Mouse (Mus musculus) right cerebral cortex, postnatal 36 days (tissue): Measurements from ENCODE around the gene Lzts2.

Experiments used
- DNase-seq, 2 experiments: peaks; one replicate each; pipeline ENCODE4 v3.0.0; 2022; ENCODE audit warnings: low spot score in 2 of 2, mixed read lengths in 1 of 2

Gene Lzts2

DNA sequence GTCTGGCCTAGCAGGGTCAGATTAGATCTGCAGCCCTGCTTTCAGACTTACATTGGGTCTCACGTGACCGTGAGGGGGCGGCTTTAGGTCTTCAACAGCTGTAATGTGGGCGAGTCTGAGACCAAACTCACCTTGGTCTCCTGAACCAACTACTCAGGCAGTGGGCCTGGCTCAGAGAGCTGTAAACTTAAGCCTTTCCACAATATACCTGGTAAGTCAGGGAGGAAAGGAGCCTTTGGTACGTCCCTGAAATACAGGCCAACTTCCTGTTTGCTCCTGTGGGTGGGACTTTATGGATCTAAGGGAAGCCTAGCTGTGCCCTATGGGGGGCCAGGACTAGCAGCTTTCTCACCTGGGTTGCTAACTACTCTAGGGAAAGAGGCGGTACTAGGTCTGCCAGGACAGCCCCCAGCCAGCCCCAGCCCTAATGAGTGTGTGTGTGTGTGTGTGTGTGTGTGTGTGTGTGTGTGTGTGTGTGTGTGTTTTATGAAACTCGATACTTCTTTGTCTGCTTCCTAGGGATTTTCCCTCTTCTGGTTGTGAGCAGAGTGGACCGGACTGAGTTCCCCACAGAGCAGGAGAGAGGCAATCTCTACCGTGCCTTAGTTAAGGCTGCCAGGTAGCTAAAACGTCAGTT lies at the start of gene Lzts2:
TSS of gene Lzts2 (plus strand) at position 80 of the 637 bp plus-strand sequence.
- no peak for DNase-seq

DNA sequence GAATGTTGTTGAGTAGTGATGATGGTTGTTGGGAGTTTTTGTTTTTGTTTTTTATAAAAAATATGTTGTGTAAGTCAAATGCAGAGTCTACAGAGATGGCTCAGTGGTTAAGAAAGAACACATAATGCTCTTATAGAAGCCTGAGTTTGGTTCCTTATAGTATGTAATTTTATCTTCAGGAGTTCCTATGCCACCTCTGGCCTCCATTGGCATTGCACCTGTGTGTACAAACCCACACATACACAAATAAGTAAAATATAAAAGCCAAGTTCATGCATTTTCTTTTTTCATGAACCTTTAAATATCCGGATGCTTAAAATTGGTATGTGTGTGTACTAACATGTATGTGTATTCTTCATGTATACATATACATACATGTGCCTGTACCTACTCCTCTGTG lies 48.2 kb upstream of the Lzts2 start:
- DNase-seq = no peak

DNA sequence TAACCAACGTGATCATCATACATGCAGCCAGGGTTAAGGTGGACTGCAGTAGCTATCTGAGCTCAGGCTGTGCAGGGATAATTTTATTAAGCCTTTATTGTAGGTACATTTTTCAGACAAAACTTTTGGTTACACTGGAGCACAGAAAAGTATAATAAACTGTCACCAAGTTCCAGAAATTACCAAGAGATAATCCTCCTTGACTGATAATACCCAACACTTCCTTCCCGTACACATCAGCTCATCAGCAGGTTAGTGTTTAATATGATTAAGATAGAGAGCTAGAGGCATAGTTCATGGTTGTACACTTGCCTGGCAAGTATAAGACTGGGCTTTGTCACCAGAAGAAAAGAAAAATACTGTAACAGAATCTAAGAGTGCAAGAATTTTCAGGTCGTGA lies 45.9 kb upstream of the Lzts2 start:
- DNase-seq = no peak

DNA sequence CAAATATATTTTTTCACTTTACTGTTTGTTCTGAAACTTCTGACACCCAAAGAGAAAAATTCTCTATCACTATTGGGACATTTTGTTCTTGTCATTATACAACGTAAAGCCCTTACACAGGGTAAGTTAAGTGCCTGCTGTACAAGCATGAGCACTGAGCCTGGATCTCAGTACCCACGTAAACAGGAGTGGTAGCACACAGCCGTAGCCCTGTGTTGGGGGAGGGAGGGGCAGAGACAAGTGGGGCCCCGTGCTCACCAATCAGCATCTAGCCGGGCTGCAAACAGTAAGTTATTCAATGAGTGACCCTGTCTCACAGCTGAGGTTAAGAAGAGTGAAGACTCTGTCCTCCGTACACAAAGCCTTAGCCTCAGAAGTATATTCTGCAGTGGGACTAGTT lies 37.6 kb upstream of the Lzts2 start:
- no peak for DNase-seq

DNA sequence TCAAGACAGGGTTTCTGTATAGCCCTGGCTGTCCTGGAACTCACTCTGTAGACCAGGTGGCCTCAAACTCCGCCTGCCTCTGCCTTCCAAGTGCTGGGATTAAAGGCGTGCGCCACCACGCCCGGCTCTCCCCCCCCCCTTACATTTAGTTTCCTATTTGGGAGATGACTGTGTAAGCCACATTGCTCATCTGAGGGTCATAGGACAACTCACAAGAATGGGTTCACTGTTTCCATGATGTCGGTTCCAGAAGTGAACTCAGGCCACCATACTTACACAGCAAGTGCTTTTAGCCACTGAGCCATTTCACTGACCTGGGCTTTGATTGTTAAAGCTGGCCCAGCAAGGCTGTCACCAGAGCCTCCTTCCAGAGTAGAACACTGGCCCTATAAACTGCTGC lies 37.1 kb upstream of the Lzts2 start:
- DNase-seq = no peak

DNA sequence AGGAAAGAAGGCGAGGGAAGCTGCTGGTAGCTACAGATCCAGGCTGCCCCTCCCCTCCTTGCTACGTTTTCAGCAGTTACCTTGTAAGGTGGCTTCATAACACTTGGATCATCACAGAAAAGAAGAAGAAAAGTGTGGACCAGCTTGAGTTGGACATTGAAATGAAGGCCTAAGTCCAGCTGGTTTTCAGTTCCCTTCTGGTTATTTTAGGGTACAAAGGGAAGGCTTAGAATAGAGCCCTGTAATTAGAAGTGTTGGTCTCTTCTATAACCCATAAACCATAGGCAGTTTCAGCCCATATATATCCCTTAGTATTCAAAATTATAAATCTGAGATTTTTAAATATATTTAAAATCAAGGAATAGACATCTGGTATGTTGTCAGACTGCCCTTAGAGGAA lies 33.4 kb upstream of the Lzts2 start:
- no peak for DNase-seq

DNA sequence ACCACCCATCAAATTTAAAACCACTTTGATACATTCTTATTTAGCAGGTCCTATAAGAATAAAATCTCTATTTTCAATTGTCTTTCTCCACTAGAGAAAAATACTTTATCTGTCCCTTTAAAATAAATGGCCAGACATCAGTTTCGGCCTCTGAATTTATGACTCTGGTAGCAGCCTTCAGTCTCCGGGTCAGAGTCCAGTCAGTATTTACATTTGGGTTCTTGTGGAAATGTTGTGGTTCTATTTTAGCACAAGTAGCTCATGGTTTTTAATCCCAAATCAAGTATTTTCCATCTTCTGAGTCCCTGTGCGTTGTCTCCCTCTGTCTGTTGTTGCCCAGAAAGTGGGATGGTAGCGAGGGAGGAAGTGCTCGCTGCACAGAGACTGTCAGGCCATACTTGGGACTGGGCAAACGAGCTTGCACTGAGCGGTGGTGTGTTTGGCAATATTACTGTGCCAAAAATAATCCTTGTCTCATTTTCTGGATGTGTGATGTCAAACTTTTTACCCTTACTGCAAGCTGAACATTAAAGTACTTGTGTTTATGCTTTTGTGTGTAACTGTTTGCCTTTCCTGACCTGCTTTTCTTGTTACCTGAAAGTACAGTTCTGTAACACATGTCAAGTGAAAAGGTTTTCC lies 31.6 kb upstream of the Lzts2 start:
- DNase-seq = no peak

DNA sequence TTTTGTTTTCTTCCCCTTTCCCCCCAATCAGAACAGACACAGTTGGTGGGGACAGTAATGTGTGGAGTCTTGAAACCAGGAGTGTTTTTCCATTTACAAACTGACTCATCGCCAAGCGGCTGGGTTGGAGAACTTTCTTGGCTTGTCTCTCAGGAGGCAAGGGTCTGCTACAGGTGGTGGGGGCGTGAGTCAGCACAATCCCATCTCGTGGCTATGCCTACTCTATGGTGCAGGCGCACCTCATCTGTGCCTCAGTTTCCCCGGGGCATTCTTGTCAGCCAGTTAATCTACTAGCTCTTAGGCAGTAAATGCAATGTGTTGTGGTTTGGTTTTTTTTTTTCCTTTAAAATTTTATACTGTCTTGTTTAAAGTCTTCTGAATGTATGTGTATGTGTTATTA lies 30.8 kb upstream of the Lzts2 start:
- no peak for DNase-seq

DNA sequence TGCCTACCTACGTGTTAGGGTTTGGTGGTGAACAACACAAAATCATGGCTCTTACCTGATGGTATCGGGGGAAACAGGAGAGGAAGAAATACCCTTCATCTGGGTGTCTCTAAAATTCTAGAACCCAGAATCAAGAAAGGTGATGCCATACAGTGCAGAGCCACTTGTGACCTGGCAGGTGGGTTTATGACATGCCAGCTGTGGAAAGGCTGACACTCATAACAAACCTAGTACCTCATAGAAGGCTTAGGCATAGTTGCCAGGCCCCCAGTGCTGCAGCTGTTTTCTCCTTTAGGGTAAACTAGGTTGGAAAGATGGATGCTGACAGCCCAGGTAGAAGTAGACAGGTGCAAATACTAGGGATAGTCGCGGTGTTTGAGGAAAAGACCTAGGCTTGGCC lies 29.8 kb upstream of the Lzts2 start:
- no peak for DNase-seq

DNA sequence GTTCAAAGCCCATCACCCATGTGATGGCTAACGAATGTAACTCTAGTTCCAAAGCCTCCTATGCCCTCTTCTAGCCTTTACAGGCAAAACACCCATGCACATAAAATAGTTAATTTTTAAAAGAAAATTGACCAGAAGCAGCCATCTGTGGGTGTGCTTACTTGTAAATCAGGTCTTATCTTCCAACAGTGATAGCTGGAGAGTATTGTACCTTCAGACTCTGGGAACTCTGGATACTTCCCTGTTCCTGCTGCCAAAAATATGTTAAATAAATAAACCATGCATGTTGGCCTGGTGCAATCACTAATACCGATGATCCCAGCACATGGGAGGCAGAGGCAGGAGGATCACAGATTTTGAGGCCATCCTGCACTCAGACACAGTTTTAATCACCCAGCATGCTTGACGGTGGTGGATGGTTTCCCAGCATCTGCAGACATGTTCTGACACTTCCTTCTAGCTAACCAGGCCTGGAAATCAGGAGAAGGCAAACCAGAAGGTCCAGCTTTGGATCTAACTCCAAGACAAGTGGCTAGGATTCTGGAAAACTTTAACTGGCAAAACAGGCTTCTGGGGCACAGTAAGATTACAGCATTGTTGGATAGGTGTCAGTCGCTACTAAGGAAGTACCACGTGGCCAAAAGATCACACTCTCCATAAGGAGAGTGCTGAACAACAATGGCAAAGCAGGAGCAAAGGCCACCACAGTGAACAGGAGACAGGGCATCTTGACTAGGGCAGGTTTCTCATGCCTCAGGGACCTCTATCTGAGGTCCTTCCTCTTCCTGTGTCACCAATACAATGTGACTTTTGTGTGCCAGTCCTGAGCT lies 28.8 kb upstream of the Lzts2 start:
- DNase-seq = no peak

DNA sequence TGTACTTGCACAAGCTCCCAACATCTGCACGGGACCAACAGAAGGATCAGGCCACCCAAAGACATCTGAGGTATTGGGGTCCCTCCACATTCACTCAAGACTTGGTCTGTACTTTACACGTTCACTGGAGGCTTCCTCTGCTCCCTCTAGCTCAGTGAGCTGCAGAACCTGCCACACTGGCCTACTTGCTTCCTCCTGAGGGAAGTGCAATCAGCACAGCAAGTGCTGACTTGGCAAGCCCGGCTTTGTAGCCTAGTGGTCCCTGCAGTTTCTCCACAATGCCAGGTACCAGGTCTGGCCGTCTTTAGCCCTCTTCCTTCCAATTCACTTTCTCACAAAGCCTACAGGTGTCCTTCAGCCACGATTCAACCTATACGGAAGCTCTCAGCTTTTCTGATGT lies 27.2 kb upstream of the Lzts2 start:
- no peak for DNase-seq

DNA sequence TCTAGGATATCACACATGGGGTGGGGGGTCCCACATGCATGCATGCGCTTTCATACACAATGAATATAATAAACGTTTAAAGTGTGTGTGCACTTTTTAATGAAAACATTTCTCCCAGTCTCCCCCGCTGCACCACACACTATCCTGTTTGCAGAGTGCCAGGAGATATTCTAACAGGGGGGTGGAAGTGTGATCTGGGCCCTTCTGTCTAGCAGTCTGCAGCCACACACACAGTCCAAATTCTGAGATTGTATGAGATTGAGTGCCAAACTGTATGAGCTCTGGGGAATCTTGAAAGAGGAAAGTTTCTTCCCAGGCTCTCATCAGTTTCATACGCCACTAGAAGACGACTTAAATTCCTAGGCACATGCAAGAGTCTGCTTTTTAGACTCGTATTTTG lies 26.4 kb upstream of the Lzts2 start:
- peak; percentile 50 to 69 for DNase-seq

DNA sequence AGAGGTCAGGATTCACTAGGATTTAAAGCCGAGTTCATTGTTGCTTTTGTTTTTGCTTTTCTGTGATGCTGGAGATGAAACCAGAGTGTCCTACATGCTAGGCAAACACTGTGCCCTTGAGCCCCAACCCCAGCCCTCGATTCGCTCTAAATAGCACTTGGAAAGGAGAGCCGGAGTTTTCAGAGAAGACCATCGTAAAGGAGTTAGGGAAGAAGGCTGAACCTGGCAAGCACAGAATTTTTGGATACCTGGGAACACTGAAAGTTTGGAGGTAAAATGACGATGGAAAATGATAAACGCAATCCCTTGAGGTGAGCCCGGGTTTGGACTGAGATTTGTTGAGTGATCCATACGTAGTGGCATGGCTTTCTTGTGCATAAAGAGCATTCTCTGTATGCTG lies 25.9 kb upstream of the Lzts2 start:
- DNase-seq = no peak

DNA sequence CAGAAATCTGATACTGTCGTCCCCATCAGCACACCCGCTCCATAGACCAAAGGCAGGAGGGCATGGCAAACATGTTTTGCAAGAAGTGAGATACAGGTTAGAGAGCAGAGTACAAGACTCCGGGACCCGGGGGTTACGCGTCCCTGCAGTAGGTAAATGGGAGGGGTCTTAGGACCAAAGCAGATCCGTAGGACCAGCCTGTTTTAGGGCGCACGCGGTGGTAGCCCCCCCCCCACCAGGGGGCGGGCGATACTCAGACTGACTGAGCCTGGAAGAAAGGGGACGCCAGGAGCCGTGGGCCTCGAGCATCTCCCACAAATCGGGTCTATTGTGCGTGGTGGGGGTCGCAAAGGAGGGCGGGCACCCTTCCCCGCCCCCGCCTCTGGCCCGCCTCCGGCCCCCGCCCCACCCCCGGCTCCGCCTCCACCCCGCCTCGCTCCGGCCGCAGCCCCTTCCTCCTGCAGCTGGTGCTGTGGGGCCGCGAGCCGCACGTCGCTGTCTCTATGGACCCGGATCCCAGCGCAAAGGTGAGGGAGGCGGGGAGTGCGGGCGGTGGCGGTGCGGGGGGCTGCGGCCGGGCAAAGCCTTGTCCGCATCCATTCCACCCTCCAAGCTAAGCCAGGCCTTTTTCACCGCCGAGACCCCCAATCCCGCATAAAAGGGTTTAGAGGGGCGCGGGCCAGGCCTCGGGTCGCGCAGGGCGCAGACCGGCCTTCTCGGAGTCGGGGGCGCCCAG lies 25.2 kb upstream of the Lzts2 start, which contains the start of gene Sema4g:
TSS of gene Sema4g (plus strand) at position 271 of the 736 bp plus-strand sequence.
- no peak for DNase-seq

DNA sequence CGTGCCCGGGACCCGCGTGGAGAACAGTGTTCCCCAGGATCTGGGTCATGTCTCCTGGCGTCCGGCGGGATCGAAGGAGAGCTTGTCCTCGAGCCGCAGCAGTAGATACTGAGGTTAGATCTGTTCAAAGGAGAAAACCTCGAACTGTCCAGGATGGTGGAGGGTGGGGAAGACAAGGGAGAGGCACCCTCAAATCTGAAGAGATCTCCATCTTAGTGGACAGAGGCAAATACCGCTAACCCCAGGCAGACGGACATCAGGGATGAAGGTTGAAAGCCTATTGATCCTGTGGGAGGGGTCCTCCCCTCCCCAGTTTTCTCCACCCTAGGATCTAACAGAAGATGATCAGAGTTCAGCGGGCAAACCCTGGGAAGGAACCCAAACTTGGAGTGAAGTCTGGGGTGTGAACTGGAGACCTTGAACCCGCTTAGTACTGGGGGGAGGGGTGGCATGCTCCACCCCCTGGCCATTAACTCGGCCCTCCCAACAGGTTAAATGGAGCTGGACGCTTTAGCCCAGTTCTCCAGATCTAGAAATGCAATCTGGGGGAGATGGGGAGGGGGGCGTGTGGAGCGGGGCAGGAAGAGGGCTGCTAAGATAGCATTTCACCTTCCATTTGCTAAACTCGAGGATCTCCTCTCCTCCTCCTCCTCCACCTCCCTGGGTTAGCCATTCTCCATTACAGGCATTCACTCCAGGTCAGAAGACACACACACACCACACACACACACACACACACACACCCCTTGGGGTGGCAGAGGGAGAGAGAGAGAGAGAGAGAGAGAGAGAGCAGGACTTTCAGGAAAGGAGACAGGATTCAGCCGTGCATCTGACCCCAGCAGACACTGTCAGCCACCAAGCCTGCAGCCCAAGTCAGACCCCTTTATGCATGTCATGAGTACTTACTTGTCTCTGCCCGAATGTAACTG lies 24.4 kb upstream of the Lzts2 start:
- no peak for DNase-seq

DNA sequence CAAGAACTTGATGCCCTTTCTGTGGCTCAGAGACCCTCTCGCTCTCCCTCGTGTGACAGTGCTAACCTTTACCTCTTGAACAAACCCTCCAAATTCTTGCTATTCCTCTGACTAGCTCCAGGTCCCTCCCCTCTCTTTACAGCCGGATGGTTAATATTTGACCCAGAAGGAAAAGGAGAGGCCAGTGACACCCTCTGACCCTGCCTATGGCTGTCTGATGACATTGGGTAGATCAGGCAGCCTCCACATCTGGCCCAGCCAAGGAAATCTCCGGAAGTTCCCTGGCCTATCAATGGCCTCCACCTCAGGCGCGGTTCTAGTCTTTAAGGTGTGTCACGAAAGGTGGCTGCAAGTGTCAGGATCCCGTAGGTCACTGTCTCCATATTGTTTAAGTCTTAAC lies 23.2 kb upstream of the Lzts2 start:
- DNase-seq = no peak

DNA sequence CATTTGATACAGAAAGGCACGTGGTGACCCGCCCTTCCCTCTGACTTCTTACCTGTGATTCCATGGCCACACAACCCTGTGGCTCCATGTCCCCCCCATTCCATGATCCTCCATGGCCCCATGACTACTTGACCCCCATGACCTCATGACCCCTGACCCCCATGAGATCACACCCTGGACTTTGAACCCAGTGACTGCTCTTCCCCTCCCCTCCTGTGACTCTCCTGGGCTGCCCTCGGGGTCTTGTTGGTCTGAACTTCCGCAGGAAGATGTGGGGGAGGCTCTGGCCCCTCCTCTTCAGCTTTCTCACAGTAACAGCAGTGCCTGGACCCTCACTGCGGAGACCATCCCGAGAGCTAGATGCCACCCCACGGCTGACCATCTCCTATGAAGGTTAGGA lies 22.0 kb upstream of the Lzts2 start:
- no peak for DNase-seq

DNA sequence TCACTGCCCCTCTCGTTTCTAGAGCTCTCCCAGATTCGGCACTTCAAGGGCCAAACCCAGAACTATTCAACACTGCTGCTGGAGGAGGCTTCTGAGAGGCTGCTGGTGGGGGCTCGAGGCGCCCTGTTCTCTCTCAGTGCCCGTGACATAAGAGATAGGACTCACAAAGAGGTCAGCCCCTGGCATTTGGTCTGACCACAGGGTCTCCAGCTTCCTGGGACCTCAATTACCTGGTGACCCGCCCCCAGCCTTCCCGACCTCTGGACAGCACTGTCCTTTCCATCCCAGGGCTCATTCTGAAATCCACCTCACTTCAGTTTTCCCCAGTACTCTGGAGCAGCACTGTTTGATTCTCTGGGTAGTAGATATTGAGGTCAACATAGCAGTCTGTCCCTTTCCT lies 21.5 kb upstream of the Lzts2 start:
- no peak for DNase-seq

DNA sequence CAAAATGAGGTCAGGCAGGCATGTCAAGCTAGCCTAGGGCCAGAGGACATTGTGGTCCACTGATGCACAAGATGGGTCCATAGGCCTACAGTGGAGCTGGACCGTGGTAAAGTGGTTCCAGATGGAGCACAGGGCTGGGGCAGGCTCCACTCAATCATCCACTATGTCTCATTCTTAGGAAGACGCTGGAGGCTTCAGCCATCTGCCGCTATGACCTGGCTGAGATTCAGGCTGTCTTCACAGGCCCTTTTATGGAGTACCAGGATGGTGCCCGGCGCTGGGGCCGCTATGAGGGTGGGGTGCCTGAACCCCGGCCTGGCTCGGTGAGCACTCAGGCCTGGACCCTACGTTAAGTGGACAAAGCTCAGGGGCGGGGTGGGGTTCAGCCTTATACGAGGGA lies 16.4 kb upstream of the Lzts2 start:
- DNase-seq = no peak

DNA sequence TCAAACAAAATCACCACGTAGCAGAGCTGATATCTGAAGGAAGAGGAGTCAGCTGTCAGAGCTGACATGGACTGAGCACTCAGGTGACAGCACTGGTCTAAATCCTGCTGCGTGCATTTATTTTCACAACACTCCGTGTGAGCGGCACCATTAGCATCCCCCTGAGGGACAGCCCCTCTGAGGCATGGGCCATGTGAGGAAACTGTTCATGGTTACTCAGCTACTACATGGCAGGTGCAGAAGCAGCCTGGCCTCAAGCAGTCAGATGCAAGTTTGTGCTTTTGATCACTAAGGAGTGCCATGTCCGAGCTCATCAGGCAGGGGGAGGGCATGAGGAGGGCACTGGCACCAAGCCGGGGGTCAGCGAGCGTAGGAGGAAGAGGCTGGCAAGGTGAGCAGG lies 14.6 kb upstream of the Lzts2 start:
- no peak for DNase-seq

DNA sequence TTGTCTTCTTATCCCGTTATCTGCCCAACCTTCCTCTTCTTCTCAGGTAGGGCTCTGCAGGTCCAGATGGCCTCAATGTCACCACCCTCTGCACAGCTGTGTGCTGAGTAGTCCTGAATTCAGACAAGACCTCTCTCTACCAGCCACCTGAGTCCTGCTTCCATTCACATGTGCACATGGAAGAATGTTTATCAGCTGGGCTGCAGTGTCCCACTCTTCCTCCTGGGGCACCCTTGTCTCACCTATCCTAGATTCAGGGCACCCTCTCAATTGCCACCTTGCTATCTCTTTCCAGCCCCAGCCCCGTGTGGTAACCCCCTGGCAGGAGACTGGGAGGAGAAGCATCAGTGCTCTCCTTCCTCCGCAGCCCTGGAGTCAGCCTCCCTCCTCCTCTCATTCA lies 11.9 kb upstream of the Lzts2 start:
- DNase-seq = no peak
